Mouse (Mus musculus): ENCODE results near the gene Rasgrp3. TPM values are rescaled to one million over a fixed set of nuclear protein-coding genes. Genes with fewer than 3 reads are reported as not detected.

Rasgrp3 gene
- polyA plus RNA-seq, 1 experiment = 0.66 TPM

DNA sequence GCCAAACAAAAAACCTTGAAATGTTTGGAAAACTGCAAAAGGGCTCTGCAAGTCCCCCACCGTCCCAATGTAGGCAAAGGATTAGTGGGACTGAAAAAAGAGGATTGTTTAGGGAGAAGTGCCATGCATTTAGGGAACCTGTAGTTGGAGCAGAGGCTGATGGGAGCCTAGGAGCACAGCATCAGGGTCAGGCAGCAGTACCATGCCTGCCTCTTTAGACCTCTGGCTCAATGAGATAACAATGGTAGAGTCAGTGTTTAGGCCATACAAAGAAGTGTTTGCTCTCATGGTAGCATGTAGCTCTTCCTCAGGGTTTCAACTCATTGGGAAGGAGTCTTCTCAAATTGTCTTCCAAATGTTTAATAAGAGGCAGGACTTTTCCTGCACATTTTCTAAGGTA is 40.3 kb downstream of the Rasgrp3 start:
- Histone ChIP-seq H3K36me3 (ENCODE audit: control insufficient read depth, insufficient read depth, low read length) (no peaks in the 10 kb centered on the region), H3K4me3 (ENCODE audit: low read depth, low read length) (no peak overlapping the region), H3K4me1 (ENCODE audit: control insufficient read depth, insufficient read depth, insufficient read length, low read length) (peaks cover 5% of the 10 kb centered on the region; the same call in 1 of the 2 replicates), H3K27ac (ENCODE audit: insufficient read depth, low read depth, low read length) (no peak overlapping the region), H3K27me3 (ENCODE audit: control insufficient read depth, insufficient read depth, low read length) (no peaks in the 10 kb centered on the region)
- WGBS = 86% methylated on average over 1 of the region's 1 CpGs
- TF ChIP-seq POLR2A (IDR thresholded peaks at IDR 0.05; ENCODE audit: low read depth, low read length) = no peak
- no peak for TF ChIP-seq CTCF (IDR thresholded peaks at IDR 0.05; ENCODE audit: extremely low read depth, insufficient read length, insufficient replicate concordance, low read depth, low read length)

DNA sequence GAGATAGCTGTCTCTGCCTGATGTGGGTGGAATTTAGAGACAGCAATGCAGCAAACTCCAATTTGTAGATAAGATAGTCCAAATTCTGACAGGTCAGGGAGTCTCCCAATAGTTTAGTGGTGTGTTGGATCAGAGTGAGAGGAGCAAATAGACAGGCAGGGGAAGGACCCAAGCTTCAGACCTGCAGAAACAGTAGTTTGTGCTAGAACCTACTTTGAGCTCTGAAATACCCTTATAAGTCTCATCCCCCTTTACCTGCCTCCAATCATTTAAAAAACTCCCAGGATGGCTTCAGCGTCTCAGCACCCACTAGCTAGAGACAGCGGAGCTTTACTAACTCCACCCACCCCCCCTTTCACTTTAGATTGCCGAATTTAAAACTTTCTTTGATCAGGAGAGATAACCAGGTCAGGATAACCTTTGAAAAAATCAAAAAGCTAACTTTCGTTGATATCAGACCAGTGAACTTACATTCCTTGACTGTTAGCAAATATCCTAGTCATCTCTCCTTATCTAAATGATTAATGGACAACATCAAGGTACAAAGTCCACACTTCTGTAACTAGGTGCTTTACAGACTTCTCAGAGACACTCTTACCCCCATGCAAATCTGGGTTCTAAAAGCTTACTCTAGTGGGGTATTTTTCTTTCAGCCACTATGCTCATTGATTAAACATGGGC is 41.2 kb downstream of the Rasgrp3 start:
- Histone ChIP-seq H3K27ac (ENCODE audit: insufficient read depth, low read depth, low read length) (no peak overlapping the region), H3K4me3 (ENCODE audit: low read depth, low read length) (no peak overlapping the region), H3K4me1 (ENCODE audit: control insufficient read depth, insufficient read depth, insufficient read length, low read length) (peaks cover 5% of the 10 kb centered on the region; the same call in 1 of the 2 replicates), H3K36me3 (ENCODE audit: control insufficient read depth, insufficient read depth, low read length) (no peaks in the 10 kb centered on the region), H3K27me3 (ENCODE audit: control insufficient read depth, insufficient read depth, low read length) (no peaks in the 10 kb centered on the region)
- WGBS = 23% methylated on average over 4 of the region's 4 CpGs
- TF ChIP-seq POLR2A (IDR thresholded peaks at IDR 0.05; ENCODE audit: low read depth, low read length) (no peak), CTCF (IDR thresholded peaks at IDR 0.05; ENCODE audit: extremely low read depth, insufficient read length, insufficient replicate concordance, low read depth, low read length) (no peak)

DNA sequence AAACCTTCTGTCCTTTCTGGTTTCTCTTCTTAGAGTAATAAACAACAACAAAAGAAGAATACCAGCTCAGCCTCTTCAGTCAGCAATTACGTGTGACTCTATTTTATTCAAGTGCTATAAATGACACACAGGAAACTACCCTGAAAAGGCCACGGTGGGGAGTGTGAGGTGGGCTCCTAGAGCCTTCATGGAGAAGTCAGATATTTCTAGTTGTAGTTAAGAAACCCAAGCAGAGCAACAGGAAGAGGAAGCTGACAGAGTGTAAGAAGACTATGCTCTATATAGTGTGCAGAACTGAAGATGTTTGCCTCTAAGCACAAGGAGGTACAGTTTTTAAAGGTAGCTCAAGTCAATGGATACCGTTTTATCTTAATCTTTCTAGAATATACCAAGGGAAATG is 42.0 kb downstream of the Rasgrp3 start:
- H3K4me1 ChIP-seq (ENCODE audit: control insufficient read depth, insufficient read depth, insufficient read length, low read length) = peaks cover 5% of the 10 kb centered on the region; the same call in 1 of the 2 replicates
- no peaks in the 10 kb centered on the region for H3K27me3 ChIP-seq (ENCODE audit: control insufficient read depth, insufficient read depth, low read length)
- WGBS = 61% methylated on average over 3 of the region's 3 CpGs
- TF ChIP-seq POLR2A (IDR thresholded peaks at IDR 0.05; ENCODE audit: low read depth, low read length) (no peak), CTCF (IDR thresholded peaks at IDR 0.05; ENCODE audit: extremely low read depth, insufficient read length, insufficient replicate concordance, low read depth, low read length) (no peak)
- H3K27ac ChIP-seq (ENCODE audit: insufficient read depth, low read depth, low read length) = no peak overlapping the region
- no peak overlapping the region for H3K4me3 ChIP-seq (ENCODE audit: low read depth, low read length)
- H3K36me3 ChIP-seq (ENCODE audit: control insufficient read depth, insufficient read depth, low read length) = no peaks in the 10 kb centered on the region

GRCm38 (mm10) chr17:75478836-75479235 is 43.1 kb downstream of the Rasgrp3 start:
- no peak overlapping the region for H3K4me3 ChIP-seq (ENCODE audit: low read depth, low read length)
- no peaks in the 10 kb centered on the region for H3K27me3 ChIP-seq (ENCODE audit: control insufficient read depth, insufficient read depth, low read length)
- WGBS = 68% methylated on average over 1 of the region's 1 CpGs
- peaks cover 5% of the 10 kb centered on the region; the same call in 1 of the 2 replicates for H3K4me1 ChIP-seq (ENCODE audit: control insufficient read depth, insufficient read depth, insufficient read length, low read length)
- no peaks in the 10 kb centered on the region for H3K36me3 ChIP-seq (ENCODE audit: control insufficient read depth, insufficient read depth, low read length)
- no peak for TF ChIP-seq CTCF (IDR thresholded peaks at IDR 0.05; ENCODE audit: extremely low read depth, insufficient read length, insufficient replicate concordance, low read depth, low read length)
- TF ChIP-seq POLR2A (IDR thresholded peaks at IDR 0.05; ENCODE audit: low read depth, low read length) = no peak
- H3K27ac ChIP-seq (ENCODE audit: insufficient read depth, low read depth, low read length) = no peak overlapping the region

GRCm38 (mm10) chr17:75479663-75480062 is 44.0 kb downstream of the Rasgrp3 start:
- Histone ChIP-seq H3K4me1 (ENCODE audit: control insufficient read depth, insufficient read depth, insufficient read length, low read length) (peaks cover 5% of the 10 kb centered on the region; the same call in 1 of the 2 replicates), H3K27me3 (ENCODE audit: control insufficient read depth, insufficient read depth, low read length) (no peaks in the 10 kb centered on the region), H3K27ac (ENCODE audit: insufficient read depth, low read depth, low read length) (no peak overlapping the region), H3K4me3 (ENCODE audit: low read depth, low read length) (no peak overlapping the region), H3K36me3 (ENCODE audit: control insufficient read depth, insufficient read depth, low read length) (no peaks in the 10 kb centered on the region)
- TF ChIP-seq CTCF (IDR thresholded peaks at IDR 0.05; ENCODE audit: extremely low read depth, insufficient read length, insufficient replicate concordance, low read depth, low read length) = no peak
- TF ChIP-seq POLR2A (IDR thresholded peaks at IDR 0.05; ENCODE audit: low read depth, low read length) = no peak
- WGBS = 92% methylated on average over 2 of the region's 2 CpGs

GRCm38 (mm10) chr17:75480379-75480778 is 44.7 kb downstream of the Rasgrp3 start:
- no peak overlapping the region for H3K27ac ChIP-seq (ENCODE audit: insufficient read depth, low read depth, low read length)
- H3K4me3 ChIP-seq (ENCODE audit: low read depth, low read length) = no peak overlapping the region
- H3K36me3 ChIP-seq (ENCODE audit: control insufficient read depth, insufficient read depth, low read length) = no peaks in the 10 kb centered on the region
- H3K27me3 ChIP-seq (ENCODE audit: control insufficient read depth, insufficient read depth, low read length) = no peaks in the 10 kb centered on the region
- 70% methylated on average over 3 of the region's 3 CpGs for WGBS
- TF ChIP-seq POLR2A (IDR thresholded peaks at IDR 0.05; ENCODE audit: low read depth, low read length) = no peak
- peaks cover 5% of the 10 kb centered on the region; the same call in 1 of the 2 replicates for H3K4me1 ChIP-seq (ENCODE audit: control insufficient read depth, insufficient read depth, insufficient read length, low read length)

- Histone ChIP-seq H3K27me3 (ENCODE audit: control insufficient read depth, insufficient read depth, low read length) (no peaks in the 10 kb centered on the region), H3K36me3 (ENCODE audit: control insufficient read depth, insufficient read depth, low read length) (no peaks in the 10 kb centered on the region), H3K27ac (ENCODE audit: insufficient read depth, low read depth, low read length) (no peak overlapping the region), H3K4me3 (ENCODE audit: low read depth, low read length) (no peak overlapping the region), H3K4me1 (ENCODE audit: control insufficient read depth, insufficient read depth, insufficient read length, low read length) (no peaks in the 10 kb centered on the region)
- TF ChIP-seq CTCF (IDR thresholded peaks at IDR 0.05; ENCODE audit: extremely low read depth, insufficient read length, insufficient replicate concordance, low read depth, low read length) = no peak
- TF ChIP-seq POLR2A (IDR thresholded peaks at IDR 0.05; ENCODE audit: low read depth, low read length) = no peak
- WGBS = 80% methylated on average over 3 of the region's 3 CpGs
Measured at GRCm38 (mm10) chr17:75486205-75486604, 50.5 kb downstream of the Rasgrp3 start.
